Mouse (Mus musculus) R1 (cell line): ENCODE measurements around the gene Btc.

ENCODE experiments used
- DNase-seq: peaks from one replicate; pipeline ENCODE4 v3.0.0-alpha.2; 2018; ENCODE audit warnings: low read depth, low spot score

The Btc gene

DNA sequence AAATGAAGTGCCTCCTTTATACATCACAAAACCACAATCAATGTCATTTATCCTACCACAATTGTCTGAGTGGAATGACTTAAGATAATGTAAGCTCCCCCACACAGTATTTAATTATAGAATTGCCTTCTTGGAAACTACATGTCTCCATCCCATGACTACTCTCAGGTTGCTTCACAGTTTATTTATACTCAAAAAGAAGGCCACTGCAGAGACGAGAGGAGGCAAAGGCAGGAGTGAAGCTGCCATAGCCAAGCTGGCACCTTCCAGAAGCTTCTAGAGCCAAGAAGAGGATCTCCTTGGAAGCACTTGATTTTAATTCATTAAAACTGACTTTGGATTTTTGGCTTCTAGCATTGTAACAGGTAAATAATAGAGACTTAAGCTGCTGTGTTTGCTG is 81.0 kb downstream of the Btc start:
- DNase-seq, result no peak

DNA sequence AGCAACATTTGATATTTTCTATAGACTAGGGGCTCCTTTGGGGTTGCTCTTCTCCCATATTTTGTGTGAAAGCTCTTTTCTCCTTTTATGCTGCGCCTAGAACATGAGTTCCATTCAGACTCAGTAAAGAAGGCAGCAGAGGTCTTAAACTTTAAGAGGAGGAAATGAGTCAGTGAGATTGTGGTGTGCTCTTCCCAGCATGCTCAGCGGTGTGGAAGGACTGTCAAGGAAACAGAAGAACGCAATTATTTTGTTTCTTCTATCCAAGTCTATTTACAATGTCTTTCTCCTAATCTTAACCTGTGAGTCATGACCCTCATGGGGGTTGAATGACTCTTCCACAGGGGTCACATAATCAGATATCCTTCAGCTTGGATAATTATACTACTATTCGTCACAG is 82.4 kb downstream of the Btc start:
- DNase-seq, result no peak

DNA sequence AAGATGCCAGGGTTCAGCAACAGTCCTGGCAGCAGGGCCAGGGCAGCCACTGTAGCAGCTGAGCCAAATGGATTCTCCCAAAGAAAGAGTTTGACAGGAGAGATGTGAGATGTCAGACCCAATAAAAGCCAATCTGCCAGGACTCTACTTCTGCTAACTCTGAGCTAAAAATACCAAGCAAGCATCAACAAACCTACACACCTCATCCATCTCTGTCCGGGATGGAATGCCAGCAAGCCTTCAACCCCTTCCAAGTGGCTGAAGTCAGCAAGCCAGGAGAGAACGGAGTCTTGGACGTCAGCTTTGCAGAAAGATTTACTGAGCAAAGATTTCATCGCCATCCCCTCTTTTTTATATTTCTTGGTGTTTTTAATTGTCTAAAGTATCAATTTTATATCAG is 88.8 kb downstream of the Btc start:
- no peak for DNase-seq

DNA sequence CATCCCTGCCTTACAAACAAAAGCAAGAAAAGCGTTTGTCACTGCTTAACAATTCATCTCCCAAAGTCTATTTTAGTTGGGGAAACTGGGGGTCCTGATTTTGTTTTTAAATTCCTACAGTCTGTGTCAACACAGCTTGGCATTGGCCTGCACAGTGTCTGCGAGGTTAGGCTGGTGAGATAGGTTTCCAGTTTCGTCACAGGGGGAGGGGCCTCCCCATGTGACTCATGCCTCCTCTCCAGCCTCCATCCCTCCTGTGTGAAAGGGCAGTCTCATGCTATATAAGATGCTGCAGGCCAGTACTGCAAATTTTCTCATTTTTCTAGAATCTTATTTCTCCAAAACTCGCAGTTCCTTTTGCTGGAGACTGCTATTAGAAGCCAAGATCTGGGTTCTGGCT is 91.0 kb downstream of the Btc start:
- no peak for DNase-seq

DNA sequence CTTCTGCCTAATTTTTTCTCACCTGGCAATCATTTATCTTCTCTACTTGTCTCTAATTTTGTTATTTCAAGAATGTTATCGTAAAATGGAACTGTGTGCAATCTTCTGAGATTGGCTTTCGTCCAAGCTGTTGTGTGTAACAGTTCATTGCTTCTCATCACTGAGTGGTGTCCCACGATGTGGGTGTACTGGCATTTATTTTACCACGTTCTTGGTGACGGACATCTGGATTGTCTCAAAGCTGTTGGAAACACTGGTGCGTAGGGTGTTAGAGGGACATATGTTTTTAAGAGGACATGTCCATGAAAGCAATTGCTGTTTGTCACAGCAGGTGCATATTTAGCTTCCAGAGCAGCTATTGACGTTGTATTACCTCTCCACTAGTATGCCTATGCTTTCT is 94.2 kb downstream of the Btc start:
- DNase-seq, result no peak

DNA sequence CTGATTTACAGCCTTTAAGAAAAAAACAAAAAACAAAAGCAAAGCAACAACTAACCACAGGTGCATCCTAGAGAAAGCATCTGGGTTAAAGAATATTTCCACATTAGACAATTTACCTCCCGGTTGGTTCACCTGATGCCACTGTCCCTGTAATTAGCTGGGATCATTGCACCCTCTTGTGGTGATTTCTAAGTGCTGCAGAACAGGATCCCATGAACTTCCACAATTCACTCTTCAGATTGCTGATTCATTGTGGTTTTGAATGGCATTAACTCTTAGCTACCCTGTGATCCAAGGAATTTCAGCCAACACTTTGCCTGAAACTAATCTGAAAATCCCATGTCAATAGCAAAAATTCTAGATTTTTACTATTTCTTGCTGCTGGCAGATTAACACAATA is 94.9 kb downstream of the Btc start:
- DNase-seq, result peak; percentile 74
